Mouse (Mus musculus): ENCODE measurements around the gene Dhodh.

The Dhodh gene

GRCm38 (mm10) chr8:109608271-109609152, at the start of gene Dhodh:
Dhodh (minus strand) TSS chr8:109608673.
- DNase-seq (ENCODE audit: low read depth) = peak; percentile 93

- DNase-seq (ENCODE audit: low read depth) = no peak
Observed at GRCm38 (mm10) chr8:109656860-109657259, 48.4 kb upstream of the Dhodh start.

- DNase-seq (ENCODE audit: low read depth) = no peak
Observed at GRCm38 (mm10) chr8:109650801-109651200, 42.3 kb upstream of the Dhodh start.

GRCm38 (mm10) chr8:109648469-109648868, 40.0 kb upstream of the Dhodh start:
- no peak for DNase-seq (ENCODE audit: low read depth)

GRCm38 (mm10) chr8:109647331-109647730, 38.9 kb upstream of the Dhodh start:
- no peak for DNase-seq (ENCODE audit: low read depth)

GRCm38 (mm10) chr8:109641236-109641635, 32.8 kb upstream of the Dhodh start:
- no peak for DNase-seq (ENCODE audit: low read depth)

- no peak for DNase-seq (ENCODE audit: low read depth)
Observed at GRCm38 (mm10) chr8:109640410-109640809, 31.9 kb upstream of the Dhodh start.

- no peak for DNase-seq (ENCODE audit: low read depth)
Observed at GRCm38 (mm10) chr8:109638851-109639250, 30.4 kb upstream of the Dhodh start.

GRCm38 (mm10) chr8:109635146-109635545, 26.7 kb upstream of the Dhodh start:
- DNase-seq (ENCODE audit: low read depth) = no peak

- DNase-seq (ENCODE audit: low read depth) = no peak
Observed at GRCm38 (mm10) chr8:109632498-109632897, 24.0 kb upstream of the Dhodh start.

GRCm38 (mm10) chr8:109628638-109629037, 20.2 kb upstream of the Dhodh start:
- DNase-seq (ENCODE audit: low read depth) = no peak

GRCm38 (mm10) chr8:109615569-109615968, 7.1 kb upstream of the Dhodh start:
- DNase-seq (ENCODE audit: low read depth) = no peak

GRCm38 (mm10) chr8:109614243-109615210, 6.1 kb upstream of the Dhodh start, which contains the start of gene Pkd1l3:
Pkd1l3 (plus strand) TSS chr8:109614517.
- DNase-seq (ENCODE audit: low read depth) = peak; percentile 51

- DNase-seq (ENCODE audit: low read depth) = peak; percentile 34
Observed at GRCm38 (mm10) chr8:109609153-109609502, 655 bp upstream of the Dhodh start.

- DNase-seq (ENCODE audit: low read depth) = no peak
Observed at GRCm38 (mm10) chr8:109607650-109608049, 823 bp downstream of the Dhodh start.

GRCm38 (mm10) chr8:109606725-109607124, 1.7 kb downstream of the Dhodh start:
- DNase-seq (ENCODE audit: low read depth) = no peak

GRCm38 (mm10) chr8:109595854-109596253, 12.6 kb downstream of the Dhodh start:
- peak; percentile 50 for DNase-seq (ENCODE audit: low read depth)

- peak; percentile 44 for DNase-seq (ENCODE audit: low read depth)
Observed at GRCm38 (mm10) chr8:109593117-109593788, 15.2 kb downstream of the Dhodh start.

- no peak for DNase-seq (ENCODE audit: low read depth)
Observed at GRCm38 (mm10) chr8:109592164-109592563, 16.3 kb downstream of the Dhodh start.

GRCm38 (mm10) chr8:109591367-109591766, 17.1 kb downstream of the Dhodh start:
- DNase-seq (ENCODE audit: low read depth) = no peak

- DNase-seq (ENCODE audit: low read depth) = no peak
Observed at GRCm38 (mm10) chr8:109590901-109591300, 17.6 kb downstream of the Dhodh start.

- DNase-seq (ENCODE audit: low read depth) = no peak
Observed at GRCm38 (mm10) chr8:109586972-109587504, 21.4 kb downstream of the Dhodh start.
